Mouse (Mus musculus) Muller cell, postnatal 12 days (primary cell): Measurements from ENCODE around the gene Kifc1.
A peak's percentile ranks its signal among the peaks of the same experiment; 100 is the strongest.
"Not testable (repeated sequence)": the region's sequence is repeated elsewhere in the genome, so short reads cannot be mapped to it uniquely, and the experiment has no call there.

Source experiments
- DNase-seq: peaks from one replicate; pipeline ENCODE4 v3.0.0-alpha.2; 2015; ENCODE audit errors: inconsistent ontology term

Gene Kifc1

DNA sequence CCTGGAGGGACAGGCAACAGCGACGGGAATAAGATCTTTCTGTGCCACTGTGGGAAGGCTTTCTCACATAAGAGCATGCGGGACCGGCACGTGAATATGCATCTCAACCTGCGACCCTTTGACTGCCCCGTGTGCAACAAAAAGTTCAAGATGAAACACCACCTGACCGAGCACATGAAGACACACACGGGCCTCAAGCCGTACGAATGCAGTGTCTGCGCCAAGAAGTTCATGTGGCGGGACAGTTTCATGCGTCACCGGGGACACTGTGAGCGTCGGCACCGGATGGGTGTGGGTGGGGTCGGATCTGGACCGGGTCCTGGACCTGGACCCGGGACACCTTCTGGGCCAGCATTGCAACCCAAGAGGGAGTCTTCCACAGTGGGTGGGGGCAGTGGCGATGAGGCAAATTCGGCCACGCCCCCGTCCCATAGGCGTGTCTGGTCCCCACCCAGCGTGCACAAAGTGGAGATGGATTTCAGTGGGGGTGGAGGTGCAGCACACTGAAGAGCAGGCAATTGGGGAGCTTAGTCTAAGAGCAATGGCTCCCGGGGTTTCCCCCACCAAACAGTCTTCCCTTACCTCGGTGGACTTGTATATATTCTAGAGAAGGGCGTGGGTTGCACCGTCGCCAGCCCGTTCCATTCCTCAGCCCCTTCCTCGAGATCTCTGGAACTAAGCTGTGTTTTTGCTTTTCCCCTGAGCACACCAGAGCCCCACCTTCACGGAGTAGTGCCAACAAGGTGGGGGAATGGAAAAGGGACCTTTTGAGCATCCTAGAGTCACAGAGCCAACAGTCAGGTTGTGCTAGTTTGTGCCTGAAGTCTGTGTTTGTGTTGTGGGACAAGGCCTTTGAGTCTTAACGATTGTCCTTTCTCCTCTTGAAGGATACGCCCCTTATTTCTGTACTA lies 28.1 kb upstream of the Kifc1 start:
- no peak for DNase-seq

DNA sequence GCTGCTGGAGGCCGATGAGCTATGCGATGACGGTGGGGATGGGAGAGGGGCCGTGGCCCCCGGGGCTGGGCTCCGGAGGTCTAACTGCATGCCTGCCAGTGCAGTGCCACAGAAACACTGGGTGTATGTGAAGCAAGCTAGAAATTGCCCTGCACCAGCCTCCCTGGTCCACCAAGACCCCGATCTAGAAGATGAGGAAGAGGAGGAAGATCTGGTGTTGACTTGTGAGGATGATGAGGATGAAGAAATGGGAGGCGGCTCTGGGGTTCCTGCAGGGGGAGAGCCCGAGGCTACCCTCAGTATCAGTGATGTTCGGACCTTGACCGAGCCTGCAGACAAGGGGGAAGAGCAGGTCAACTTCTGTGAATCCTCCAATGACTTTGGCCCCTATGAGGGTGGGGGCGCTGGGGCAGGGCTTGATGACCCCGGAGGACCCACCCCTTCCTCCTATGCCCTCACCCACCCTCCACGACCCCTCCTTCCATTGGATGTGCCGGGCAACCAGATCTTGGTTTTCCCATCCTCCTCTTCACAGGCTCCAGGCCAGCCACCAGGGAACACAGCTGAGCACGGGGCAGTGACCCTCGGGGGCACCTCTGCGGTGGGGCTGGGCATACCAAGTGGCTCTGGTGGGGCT lies 27.3 kb upstream of the Kifc1 start:
- no peak for DNase-seq

DNA sequence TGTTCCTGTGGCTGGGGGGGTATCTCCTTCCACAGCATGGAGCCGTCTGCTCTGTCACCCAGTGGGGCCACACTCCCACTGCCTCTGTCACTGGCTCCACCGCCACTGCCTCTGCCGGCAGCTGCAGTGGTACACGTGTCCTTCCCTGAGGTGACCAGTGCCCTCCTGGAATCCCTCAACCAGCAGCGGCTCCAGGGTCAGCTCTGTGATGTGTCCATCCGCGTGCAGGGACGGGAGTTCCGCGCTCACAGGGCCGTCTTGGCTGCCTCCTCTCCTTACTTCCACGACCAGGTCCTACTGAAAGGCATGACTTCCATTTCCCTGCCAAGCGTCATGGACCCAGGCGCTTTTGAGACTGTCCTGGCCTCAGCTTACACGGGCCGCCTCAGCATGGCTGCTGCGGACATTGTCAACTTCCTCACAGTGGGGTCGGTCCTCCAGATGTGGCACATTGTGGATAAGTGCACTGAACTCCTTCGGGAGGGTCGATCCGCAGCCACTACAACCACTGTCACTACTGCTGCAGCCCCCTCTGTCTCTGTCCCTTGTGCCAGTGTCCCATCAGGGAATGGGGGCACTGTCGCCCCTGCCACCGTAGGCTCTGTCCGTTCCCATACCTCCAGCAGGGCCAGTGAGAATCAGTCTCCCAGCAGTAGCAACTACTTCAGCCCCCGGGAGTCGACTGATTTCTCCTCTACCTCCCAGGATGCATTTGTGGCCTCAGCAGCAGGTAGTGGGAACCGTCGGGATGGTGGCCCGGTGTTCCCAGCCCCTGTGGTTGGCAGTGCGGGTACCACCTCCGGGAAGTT lies 26.6 kb upstream of the Kifc1 start:
- DNase-seq = no peak

DNA sequence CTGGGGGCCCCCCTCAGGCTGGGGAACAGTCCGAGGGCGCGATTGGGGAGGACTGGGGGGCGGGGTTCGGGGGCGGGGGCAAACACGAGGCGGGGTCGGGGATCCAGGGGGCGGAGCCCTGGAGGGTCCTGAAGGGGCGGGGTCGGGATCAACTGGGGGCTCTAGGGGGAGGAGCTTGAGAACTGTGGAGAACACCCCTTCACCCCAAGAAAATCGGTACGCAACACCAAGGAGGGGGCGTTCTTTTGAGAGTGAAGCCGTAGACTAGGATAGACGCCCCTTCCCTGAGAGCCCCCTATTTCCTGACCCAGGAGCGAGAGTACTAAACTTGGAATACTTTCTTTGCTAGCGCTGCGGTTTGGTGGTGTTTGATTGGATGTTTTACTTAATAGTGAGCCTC lies 25.8 kb upstream of the Kifc1 start:
- DNase-seq = no peak

DNA sequence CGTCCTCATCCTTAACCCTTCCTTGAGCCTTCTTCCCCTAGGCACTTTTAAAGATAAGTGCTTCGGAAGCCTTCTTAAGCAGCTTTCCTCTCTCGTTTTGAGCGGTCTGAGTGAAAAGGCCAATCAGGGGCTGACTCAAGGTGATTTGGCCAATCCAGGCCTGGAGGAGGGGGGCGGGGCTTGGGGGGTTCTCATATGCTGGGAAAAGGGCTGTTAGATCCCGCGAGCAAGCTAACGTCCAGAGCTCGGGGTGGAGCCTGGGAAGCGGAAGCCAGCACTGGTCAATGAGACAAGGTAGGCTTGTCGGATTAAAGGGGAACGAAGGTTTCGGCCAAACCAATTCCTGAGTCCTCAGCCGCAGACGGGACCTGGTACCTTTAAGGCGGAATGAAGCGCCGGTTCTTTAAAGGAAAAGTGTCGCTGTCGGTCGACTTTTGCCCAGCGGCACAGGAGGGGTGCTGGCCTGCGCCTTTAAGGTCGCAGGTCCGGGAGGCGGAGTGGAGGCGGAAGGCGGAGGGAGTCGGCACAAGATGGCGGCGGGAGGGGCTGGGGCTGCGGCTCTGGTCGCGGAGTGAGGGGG lies 25.3 kb upstream of the Kifc1 start, which contains the start of the genes Tapbp and Zbtb22:
Tapbp (plus strand) TSS at position 229 of the 580 bp plus-strand sequence.
Zbtb22 (plus strand) TSS at position 234 of the 580 bp plus-strand sequence.
- peak; percentile 100 for DNase-seq

DNA sequence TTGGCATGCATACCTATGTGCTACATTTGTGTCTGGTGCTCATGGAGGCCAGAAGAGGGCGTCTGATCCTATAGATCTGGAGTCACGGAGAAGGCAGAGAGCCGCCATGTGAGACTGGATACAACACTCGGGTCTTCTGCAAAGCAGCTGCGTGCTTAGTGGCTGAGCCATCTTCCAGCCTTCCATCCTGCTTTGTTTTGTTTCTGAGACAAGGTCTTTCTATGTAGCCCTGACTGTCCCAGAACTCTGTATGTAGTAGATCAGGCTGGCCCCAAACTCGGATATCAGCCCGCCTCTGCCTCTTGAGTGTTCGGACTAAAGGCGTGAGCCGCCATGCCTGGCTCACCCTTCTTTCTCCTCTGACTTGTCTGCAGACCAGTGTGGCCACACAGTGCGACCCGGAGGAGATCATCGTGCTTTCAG lies 24.5 kb upstream of the Kifc1 start:
- no peak for DNase-seq

DNA sequence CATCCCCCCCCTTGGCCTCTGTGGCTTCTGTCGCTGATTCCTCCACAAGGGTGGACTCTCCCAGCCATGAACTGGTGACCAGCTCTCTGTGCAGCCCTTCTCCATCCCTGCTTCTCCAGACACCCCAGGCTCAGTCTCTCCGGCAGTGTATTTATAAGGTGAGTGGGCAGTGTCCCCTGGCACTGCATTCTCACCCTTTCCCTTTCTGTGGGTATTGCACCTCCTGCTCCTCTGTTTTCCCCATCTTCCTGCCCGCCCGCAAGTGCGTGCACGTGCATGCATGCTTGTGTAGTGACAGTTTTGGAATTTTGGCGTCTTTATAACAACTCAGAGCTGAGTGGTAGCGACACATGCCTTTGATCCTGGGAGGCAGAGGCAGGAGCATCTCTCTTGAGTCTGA lies 23.4 kb upstream of the Kifc1 start:
- no peak for DNase-seq

DNA sequence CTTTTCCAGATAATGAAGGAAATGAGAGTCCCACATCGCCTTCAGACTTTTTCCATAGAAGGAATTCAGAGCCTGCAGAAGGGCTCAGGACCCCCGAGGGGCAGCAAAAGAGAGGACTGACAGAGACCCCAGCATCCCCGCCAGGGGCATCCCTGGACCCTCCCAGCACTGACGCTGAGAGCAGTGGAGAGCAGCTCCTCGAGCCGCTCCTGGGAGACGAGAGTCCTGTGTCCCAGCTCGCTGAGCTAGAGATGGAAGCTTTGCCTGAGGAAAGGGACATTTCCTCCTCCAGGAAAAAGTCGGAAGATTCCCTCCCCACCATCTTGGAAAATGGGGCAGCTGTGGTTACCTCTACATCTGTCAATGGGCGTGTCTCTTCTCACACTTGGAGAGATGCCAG lies 22.8 kb upstream of the Kifc1 start:
- no peak for DNase-seq

DNA sequence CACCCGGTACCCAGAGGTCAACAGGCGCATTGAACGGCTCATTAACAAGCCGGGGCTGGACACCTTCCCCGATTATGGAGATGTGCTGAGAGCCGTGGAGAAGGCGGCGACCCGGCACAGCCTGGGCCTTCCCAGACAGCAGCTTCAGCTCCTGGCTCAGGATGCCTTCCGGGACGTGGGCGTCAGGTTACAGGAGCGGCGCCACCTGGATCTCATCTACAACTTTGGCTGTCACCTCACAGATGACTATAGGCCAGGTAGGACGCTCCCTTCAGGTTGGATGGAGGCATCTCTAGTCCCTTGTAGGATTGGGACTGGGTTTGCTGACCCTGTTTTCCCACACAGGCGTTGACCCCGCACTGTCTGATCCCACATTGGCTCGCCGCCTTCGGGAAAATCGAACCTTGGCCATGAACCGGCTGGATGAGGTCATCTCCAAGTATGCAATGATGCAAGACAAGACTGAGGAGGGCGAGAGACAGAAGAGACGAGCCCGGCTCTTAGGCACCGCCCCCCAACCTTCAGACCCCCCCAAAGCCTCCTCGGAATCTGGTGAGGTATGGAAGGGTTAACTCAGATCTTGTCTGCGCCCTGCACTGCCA lies 21.5 kb upstream of the Kifc1 start:
- no peak for DNase-seq

DNA sequence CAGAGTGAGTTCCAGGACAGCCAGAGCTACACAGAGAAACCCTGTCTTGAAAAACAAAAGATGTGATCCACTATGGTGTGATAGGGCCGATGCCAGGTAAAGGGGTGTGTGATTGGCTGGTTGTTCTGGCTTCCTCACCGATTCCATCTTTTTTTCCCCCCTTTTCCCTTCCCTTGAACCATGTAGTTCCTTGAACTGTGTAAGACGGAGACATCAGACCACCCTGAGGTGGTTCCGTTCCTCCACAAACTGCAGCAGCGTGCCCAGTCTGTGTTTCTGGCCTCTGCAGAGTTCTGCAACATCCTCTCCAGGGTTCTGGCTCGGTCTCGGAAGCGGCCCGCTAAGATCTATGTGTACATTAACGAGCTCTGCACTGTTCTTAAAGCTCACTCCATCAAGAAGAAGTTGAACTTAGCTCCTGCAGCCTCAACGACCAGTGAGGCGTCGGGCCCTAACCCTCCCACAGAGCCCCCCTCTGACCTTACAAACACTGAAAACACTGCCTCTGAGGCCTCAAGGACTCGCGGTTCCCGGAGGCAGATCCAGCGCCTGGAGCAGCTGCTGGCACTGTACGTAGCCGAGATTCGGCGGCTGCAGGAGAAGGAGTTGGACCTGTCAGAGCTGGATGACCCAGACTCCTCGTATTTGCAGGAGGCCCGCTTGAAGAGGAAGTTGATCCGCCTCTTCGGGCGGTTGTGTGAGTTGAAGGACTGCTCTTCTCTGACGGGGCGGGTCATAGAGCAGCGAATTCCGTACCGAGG lies 20.8 kb upstream of the Kifc1 start:
- no peak for DNase-seq

DNA sequence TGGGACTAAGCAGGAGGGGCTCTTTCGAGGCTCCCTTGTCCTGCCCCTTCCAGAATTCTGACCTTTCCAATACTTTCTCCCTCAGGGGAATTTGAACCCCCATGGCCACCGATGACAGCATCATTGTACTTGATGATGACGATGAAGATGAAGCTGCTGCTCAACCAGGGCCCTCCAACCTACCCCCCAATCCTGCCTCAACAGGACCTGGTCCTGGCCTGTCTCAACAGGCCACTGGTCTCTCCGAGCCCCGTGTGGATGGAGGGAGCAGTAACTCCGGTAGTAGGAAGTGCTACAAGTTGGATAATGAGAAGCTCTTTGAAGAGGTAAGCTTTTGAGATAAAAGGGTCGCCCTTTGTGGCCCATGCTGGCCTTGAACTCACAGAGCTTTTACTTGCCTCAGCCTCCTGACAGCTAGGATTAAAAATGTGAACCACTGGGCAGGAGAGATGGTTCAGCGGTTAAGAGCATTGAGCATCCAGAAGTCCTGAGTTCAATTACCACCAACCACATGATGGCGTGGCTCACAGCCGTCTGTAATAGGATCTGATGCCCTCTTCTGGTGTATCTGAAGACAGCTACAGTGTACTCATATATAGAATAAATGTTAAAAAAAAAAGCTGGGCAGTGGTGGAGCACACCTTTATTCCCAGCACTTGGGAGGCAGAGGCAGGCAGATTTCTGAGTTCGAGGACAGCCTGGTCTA lies 20.0 kb upstream of the Kifc1 start:
- no peak for DNase-seq

DNA sequence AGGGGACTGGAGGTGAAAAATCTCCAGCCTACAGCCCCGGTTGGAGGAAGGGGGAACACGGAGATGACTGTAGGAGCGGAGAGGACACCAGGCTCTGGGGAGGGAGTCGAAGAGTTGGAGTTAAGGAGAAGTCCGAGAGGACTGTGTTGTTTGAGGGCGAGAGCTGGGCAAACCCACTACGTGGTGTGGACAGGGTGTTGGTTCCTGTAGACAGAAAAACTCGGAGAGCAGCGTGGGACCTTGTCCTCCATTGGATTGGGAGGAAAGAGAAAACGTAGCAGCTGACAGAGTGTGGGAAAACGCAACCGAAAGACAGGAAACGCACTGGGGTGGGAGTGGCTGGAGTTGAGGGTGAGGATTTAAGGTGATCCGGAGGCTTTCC lies 19.4 kb upstream of the Kifc1 start:
- DNase-seq = peak; percentile 69

DNA sequence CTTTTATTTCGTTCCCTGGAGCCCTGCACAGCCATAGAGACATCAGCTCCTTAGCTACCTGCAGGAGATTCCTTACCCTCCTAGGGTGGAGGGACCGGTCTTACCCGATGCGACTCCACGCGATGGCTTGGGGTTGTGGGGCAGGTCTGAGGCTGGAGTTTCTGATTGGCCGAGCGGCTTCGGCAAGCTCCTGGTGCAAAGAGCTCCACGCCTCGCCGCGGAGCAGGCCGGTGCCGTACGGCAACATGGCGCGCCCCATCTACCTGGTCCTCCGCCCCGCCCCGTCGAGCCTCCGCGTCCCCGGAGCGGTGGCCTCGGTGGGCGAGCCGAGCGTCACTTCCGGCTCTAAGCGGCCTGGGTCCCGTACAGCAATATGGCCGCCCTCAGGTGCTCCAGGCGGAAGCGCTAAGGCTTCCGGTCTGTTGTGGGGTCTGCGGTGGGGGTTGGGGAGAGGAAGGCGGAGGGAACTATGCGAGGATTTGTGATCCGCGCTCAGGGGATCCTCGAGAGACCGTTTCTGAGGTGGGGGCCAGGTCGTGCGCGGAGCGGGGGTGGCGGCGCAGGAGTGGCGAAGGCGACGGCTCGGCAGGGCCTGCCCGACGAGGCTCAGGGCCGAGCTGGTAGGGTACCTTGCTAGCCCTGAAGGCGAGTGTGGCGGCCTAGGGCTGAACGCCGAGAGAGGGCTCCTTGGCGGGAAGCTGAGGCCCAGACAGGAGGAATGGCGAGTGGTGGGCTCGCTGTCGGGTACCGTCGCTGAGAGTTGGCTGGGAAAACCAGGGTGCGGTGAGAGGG lies 18.8 kb upstream of the Kifc1 start, which contains the start of gene Daxx:
Daxx (plus strand) TSS at position 338 of the 792 bp plus-strand sequence.
- peak; percentile 99 for DNase-seq

DNA sequence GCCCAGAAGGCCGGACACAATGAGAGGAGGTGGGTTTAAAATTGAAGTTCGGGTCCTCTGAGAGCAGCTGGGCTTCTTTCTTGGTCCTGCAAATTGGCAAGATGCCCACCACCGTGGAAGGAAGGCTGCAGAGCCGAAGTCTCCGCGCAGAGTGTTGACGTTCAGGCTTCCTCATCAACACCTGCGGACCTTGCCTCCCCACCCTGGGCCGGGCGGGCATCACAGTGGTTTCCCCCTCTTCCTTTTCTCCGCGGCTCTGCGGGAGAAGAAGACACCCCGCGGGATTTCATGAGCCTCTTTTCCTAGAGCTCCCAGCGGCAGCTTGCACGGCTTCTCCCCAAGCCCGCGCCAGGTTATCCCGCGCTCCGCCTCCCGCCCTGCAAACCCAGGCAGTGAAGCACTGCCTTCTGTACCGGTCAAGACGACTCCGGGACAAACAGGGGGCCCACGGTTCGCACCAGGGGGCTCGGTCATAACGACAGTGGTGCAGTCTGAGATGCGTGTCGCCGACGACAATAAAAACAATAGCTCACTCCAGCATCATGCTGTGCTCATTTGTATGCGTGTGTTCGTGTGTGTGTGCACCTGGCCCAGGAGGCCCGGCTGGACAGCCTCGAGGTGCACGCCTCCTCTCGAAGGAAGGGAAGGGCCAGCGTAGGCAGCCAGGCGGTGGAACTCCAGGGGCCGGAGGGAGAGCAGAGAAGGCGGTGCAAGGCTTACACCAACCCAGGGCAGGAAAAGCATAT lies 18.0 kb upstream of the Kifc1 start:
- DNase-seq = no peak

DNA sequence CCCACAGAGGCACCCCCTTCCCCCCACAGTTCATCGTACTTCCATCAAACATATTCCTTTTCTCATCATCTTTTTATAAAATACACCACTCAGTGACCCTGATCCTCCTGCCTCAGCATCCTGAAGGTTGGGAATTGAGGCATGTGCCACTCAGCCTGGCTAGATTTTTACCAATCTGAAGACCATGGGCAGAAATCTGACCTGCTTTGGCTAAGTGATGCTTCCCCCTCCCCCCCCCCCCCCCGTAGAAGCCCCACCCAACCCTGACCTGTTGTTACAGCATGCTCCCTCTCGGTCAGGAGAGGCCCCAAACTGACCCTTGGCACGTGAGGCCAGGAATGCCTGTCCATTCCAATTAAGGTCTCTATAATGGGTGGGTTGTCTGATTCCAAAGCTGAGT lies 14.4 kb upstream of the Kifc1 start, which contains the start of gene Platr17:
Platr17 (plus strand) TSS at position 301 of the 400 bp plus-strand sequence.
- DNase-seq = not testable (repeated sequence)

DNA sequence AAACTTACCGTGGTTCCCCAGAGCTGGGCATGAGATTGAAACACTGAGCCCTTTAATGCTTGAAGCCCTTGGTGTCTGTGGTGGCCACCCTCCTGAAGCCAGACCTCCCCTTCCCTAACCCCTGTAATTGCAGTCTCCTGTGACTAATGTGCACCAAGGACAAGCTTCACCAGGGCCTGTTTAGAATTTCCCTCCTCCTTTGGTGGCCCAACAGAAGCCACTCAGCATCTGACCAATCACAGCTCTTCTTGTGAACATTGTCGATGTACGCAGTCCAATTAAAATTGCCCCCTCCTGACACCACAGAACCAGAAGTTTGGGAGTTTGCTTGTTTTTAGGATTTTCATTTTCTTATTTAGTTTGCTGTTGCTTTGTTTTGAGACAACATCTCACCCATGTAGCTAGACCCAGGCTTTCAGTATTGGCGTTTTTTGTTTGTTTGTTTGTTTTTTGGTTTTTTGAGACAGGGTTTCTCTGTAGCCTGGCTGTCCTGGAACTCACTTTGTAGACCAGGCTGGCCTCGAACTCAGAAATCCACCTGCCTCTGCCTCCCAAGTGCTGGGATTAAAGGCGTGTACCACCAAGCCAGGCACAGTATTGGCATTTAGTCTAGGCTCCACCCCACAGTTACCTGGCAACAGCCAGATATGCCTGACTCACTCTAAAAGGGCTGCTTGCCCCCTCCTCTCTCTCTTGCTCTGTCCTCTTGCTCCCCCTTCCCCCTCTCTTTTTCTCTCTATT lies 13.6 kb upstream of the Kifc1 start:
- not testable (repeated sequence) for DNase-seq

DNA sequence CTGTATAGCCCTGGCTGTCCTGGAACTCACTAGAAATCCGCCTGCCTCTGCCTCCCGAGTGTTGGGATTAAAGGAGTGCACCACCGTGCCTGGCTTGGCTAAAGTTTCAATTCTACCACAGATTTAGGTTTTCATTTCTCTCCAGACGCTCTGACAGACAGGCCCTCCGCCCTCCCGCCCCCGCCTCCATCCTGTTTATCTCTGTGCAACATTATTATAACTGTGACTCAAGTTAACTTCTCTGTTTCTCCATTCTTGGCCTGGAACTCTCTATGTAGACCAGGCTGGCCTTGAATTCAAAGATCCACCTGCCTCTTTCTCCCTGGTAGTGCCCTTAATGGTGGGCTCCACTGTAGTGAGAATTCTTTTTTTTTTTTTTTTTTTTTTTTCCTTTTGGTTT lies 12.0 kb upstream of the Kifc1 start:
- no peak for DNase-seq

DNA sequence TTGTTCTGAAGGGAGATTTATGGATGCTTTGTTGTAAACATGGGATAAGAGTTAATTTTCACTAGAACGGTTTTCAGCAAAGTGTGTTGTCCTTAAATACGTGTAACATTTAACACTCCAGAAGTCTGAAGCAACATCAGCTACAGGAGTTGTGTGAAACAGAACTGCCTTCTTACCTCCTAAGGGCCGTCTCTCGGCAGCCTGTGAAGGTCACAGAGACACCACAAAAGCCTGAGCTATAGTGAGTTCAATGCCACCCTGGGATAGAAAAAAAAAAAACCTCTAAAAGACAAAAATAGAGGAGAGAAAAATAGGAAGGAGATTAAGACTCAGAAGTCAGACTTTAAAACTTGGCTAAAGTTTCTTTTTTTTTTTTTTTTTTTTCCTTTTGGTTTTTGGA lies 11.6 kb upstream of the Kifc1 start:
- DNase-seq = no peak
